In genomic region chr19:53040164-53041132, GRCm38 (mm10) we compare ENCODE assay signal across 8 mouse cellular contexts. TPM values are rescaled to one million over a fixed set of nuclear protein-coding genes. Genes with fewer than 3 reads are reported as not detected.
A peak's percentile ranks its signal among the peaks of the same experiment; 100 is the strongest.
DNase-seq lines count a peak whose midpoint lies in the region; ATAC-seq and TF ChIP-seq lines count a peak whose summit lies in the region.

Gene Xpnpep1 (minus strand): TSS chr19:53040214.

- peaks cover 25% of the 10 kb centered on the region for H3K79me2 ChIP-seq in myocyte (ENCODE audit: control insufficient read depth, insufficient read depth)

- no peak for TF ChIP-seq POLR2A in kidney, adult 2 months (IDR thresholded peaks at IDR 0.05; ENCODE audit: low read depth, low read length)
- TF ChIP-seq POLR2A in myocyte (IDR thresholded peaks at IDR 0.05; ENCODE audit: insufficient read length, low read depth) = no peak

- no peaks in the 10 kb centered on the region for H3K9me3 ChIP-seq in hindbrain, postnatal 0 days (ENCODE audit: low read length)
- H3K9me3 ChIP-seq in liver, embryonic 12.5 days (replicated peaks) = no peaks in the 10 kb centered on the region

- peaks cover 15% of the 10 kb centered on the region for H3K4me1 ChIP-seq in kidney, adult 2 months (ENCODE audit: control insufficient read depth, insufficient read depth, low read length)
- H3K4me1 ChIP-seq in hindbrain, postnatal 0 days (ENCODE audit: insufficient read depth, low read length) = peaks cover 8% of the 10 kb centered on the region; the same call in 1 of the 2 replicates
- peaks cover 37% of the 10 kb centered on the region for H3K4me1 ChIP-seq in liver, embryonic 12.5 days

- H3K36me3 ChIP-seq in kidney, adult 2 months (ENCODE audit: control insufficient read depth, insufficient read depth, low read length) = no peaks in the 10 kb centered on the region
- H3K36me3 ChIP-seq in hindbrain, postnatal 0 days (ENCODE audit: insufficient read depth, low read length) = no peaks in the 10 kb centered on the region
- peaks cover 10% of the 10 kb centered on the region for H3K36me3 ChIP-seq in liver, embryonic 12.5 days
- no peaks in the 10 kb centered on the region for H3K36me3 ChIP-seq in myocyte (ENCODE audit: control insufficient read depth, insufficient read depth)

- peak; percentile 43 for DNase-seq in kidney, adult 2 months
- no peak for DNase-seq in kidney, adult 11 months
- no peak for DNase-seq in adrenal gland, postnatal 25 days
- no peak for DNase-seq in gastrocnemius, postnatal 10 days
- DNase-seq in hindbrain, postnatal 0 days (ENCODE audit: low spot score) = no peak
- no peak for DNase-seq in retina, embryonic 14.5 days (ENCODE audit: low spot score)

- peak within 1 kb of the TSS; percentile 86 for H3K27ac ChIP-seq in kidney, adult 2 months (ENCODE audit: insufficient read depth, low read depth, low read length)
- H3K27ac ChIP-seq in hindbrain, postnatal 0 days = peak within 1 kb of the TSS; percentile 90
- H3K27ac ChIP-seq in liver, embryonic 12.5 days = peak within 1 kb of the TSS; percentile 76

- peak within 1 kb of the TSS; percentile 78 for H3K4me2 ChIP-seq in hindbrain, postnatal 0 days (ENCODE audit: low read depth, low read length)
- H3K4me2 ChIP-seq in liver, embryonic 12.5 days = peak within 1 kb of the TSS; percentile 73
- peak within 1 kb of the TSS; percentile 96 for H3K4me2 ChIP-seq in myocyte (ENCODE audit: low read depth)

- no peak within 1 kb of the TSS for H3K4me3 ChIP-seq in kidney, adult 2 months (ENCODE audit: insufficient read depth, low read depth, low read length)
- peak within 1 kb of the TSS; percentile 92 for H3K4me3 ChIP-seq in hindbrain, postnatal 0 days (ENCODE audit: low read length)
- peak within 1 kb of the TSS; percentile 93 for H3K4me3 ChIP-seq in liver, embryonic 12.5 days
- H3K4me3 ChIP-seq in myocyte = peak within 1 kb of the TSS; percentile 50

- H3K27me3 ChIP-seq in kidney, adult 2 months (replicated peaks; ENCODE audit: control insufficient read depth, insufficient read depth, low read length) = no peaks in the 10 kb centered on the region
- H3K27me3 ChIP-seq in hindbrain, postnatal 0 days (ENCODE audit: insufficient read depth, low read length) = no peaks in the 10 kb centered on the region
- H3K27me3 ChIP-seq in liver, embryonic 12.5 days (replicated peaks) = no peaks in the 10 kb centered on the region
- H3K27me3 ChIP-seq in myocyte (ENCODE audit: control insufficient read depth, insufficient read depth, insufficient read length) = no peaks in the 10 kb centered on the region

- WGBS in kidney, adult 2 months = 50% methylated on average over 23 of the region's 23 CpGs
- 86% methylated on average over 23 of the region's 23 CpGs for WGBS in hindbrain, postnatal 0 days
- 74% methylated on average over 23 of the region's 23 CpGs for WGBS in liver, embryonic 12.5 days (ENCODE audit: insufficient replicate concordance)

- H3ac ChIP-seq in myocyte (ENCODE audit: control insufficient read depth, insufficient read length) = no peak within 1 kb of the TSS

- no peak for ATAC-seq in hindbrain, postnatal 0 days
- ATAC-seq in liver, embryonic 12.5 days = no peak

- no peak for TF ChIP-seq CTCF in kidney, adult 2 months (conservative IDR thresholded peaks at IDR 0.05; ENCODE audit: insufficient read depth, insufficient read length, low read depth, low read length)
- no peak for TF ChIP-seq CTCF in hindbrain, postnatal 0 days (IDR thresholded peaks at IDR 0.05; ENCODE audit: low read depth)

- peak within 1 kb of the TSS; percentile 94 for H3K9ac ChIP-seq in hindbrain, postnatal 0 days (replicated peaks; ENCODE audit: low read length)
- peak within 1 kb of the TSS; percentile 60 for H3K9ac ChIP-seq in liver, embryonic 12.5 days

TF ChIP-seq in myocyte, 11 proteins besides CTCF, POLR2A, EP300 and RAD21:
- TF ChIP-seq E2F4 (IDR thresholded peaks at IDR 0.05; ENCODE audit: insufficient read depth) = no peak
- no peak for TF ChIP-seq USF1 (IDR thresholded peaks at IDR 0.05; ENCODE audit: low read depth)

RNA-seq across cellular contexts. Expression of gene Xpnpep1, which starts in this region (rescaled TPM):
- 250 and 253 TPM in 2 replicates for polyA plus RNA-seq in kidney, adult 2 months (2012; rRNA removed)
- total RNA-seq in adrenal gland, postnatal 25 days (2021) = 85.6 and 98.2 TPM in 2 replicates
- total RNA-seq in gastrocnemius, postnatal 10 days (2021) = 10 to 100 TPM; 70.7 to 83.8 TPM
- total RNA-seq in hindbrain, postnatal 0 days (2014; rRNA removed) = 94.1 and 98.6 TPM in 2 replicates
- polyA plus RNA-seq in hindbrain, postnatal 0 days (2015; fragmentation: Nextera tagmentation; extraction: Ambion mirVana) = 115 and 118 TPM in 2 replicates
- 124 and 133 TPM in 2 replicates for polyA plus RNA-seq in liver, embryonic 12.5 days (2016; fragmentation: Nextera tagmentation; extraction: Ambion mirVana)
- 172 TPM for polyA plus RNA-seq in myocyte (2012; fragmentation: generic; extraction: Trizol)
